Mouse (Mus musculus) lung, postnatal 14 days (tissue): ENCODE results near the gene Lmcd1.

ENCODE experiments used
- DNase-seq: peaks from one replicate; pipeline ENCODE4 v3.0.0; 2021

Lmcd1 gene

GRCm38 (mm10) chr6:112364581-112364980, 91.0 kb downstream of the Lmcd1 start:
- DNase-seq: peak; percentile 72

- peak; percentile 9 for DNase-seq
Measured at GRCm38 (mm10) chr6:112365294-112365693, 91.7 kb downstream of the Lmcd1 start.

GRCm38 (mm10) chr6:112373886-112374585, 100.5 kb downstream of the Lmcd1 start:
- peak; percentile 41 for DNase-seq

GRCm38 (mm10) chr6:112375661-112376392, 102.3 kb downstream of the Lmcd1 start:
- DNase-seq: no peak

GRCm38 (mm10) chr6:112379054-112379453, 105.5 kb downstream of the Lmcd1 start:
- peak; percentile 13 for DNase-seq
